Comparison of ENCODE assay signal across 8 mouse cellular contexts in the genomic region with DNA sequence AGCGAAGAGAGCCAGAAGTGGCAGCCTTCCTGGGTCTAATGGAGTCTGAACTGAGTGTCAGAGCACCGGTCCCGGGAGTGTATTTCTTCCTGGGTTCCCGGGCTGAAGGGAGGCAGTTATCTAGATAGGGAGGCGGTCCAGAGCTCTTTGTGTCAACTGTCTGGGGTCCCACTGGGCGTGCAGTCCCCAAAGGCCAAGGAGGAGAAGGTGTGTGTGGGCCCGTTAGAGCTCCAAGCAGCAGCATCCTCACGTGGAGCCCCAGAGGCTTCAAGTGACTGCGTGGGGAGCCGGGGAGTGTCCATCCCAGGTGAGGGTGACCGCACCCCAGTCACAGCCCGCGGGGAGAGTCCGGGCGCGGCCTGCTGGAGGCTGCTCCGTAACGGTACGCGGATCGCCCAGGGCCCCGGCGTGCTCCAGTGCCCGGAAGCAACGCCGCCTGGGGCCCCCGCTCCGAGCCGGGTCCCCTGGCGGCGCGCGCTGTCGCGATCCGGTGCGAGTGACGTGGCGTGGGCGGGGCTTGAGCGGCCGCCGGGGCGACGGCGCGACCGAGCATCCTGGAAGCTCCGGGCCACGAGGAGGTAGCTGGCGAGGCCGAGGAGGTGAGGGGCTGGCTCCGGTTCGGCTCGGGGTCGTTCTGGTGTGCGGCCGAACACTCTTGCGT. TPM values are rescaled to one million over a fixed set of nuclear protein-coding genes. Genes with fewer than 3 reads are reported as not detected.
DNase-seq lines count a peak whose midpoint lies in the region; ATAC-seq and TF ChIP-seq lines count a peak whose summit lies in the region.

Gene Slc7a6, plus strand, starts transcription at position 502 of the 661 bp plus-strand sequence.

- H3K4me2 ChIP-seq in forebrain, embryonic 11.5 days (ENCODE audit: low read depth, low read length, severe bottlenecking), result peak within 1 kb of the TSS; percentile 63
- peak within 1 kb of the TSS; percentile 85 for H3K4me2 ChIP-seq in heart, embryonic 15.5 days
- peak within 1 kb of the TSS; percentile 97 for H3K4me2 ChIP-seq in liver, embryonic 14.5 days (ENCODE audit: low read depth)
- peak within 1 kb of the TSS; percentile 92 for H3K4me2 ChIP-seq in neural tube, embryonic 11.5 days (ENCODE audit: low read depth)
- peak within 1 kb of the TSS; percentile 93 for H3K4me2 ChIP-seq in stomach, postnatal 0 days (replicated peaks; ENCODE audit: low read depth)

- under 1% methylated on average over 58 of the region's 59 CpGs for WGBS in forebrain, embryonic 11.5 days
- under 1% methylated on average over 59 of the region's 59 CpGs for WGBS in heart, embryonic 15.5 days
- WGBS in liver, embryonic 14.5 days (ENCODE audit: insufficient replicate concordance), result under 1% methylated on average over 59 of the region's 59 CpGs
- WGBS in neural tube, embryonic 11.5 days, result under 1% methylated on average over 50 of the region's 59 CpGs
- WGBS in stomach, postnatal 0 days, result under 1% methylated on average over 45 of the region's 59 CpGs

- no peak for TF ChIP-seq EP300 in liver, embryonic 14.5 days (IDR thresholded peaks at IDR 0.05; ENCODE audit: low read depth)
- no peak for TF ChIP-seq EP300 in stomach, postnatal 0 days (optimal IDR thresholded peaks at IDR 0.05)

- no peak; the same call in 1 of the 2 replicates for TF ChIP-seq CTCF in liver, embryonic 14.5 days (IDR thresholded peaks at IDR 0.05; ENCODE audit: low read depth)
- peak; percentile 17; the same call in 1 of the 2 replicates for TF ChIP-seq CTCF in stomach, postnatal 0 days (IDR thresholded peaks at IDR 0.05; ENCODE audit: low read depth)

- H3K9me3 ChIP-seq in forebrain, embryonic 11.5 days (ENCODE audit: control insufficient read depth, low read length), result no peaks in the 10 kb centered on the region
- H3K9me3 ChIP-seq in heart, embryonic 15.5 days (replicated peaks), result no peaks in the 10 kb centered on the region
- no peaks in the 10 kb centered on the region for H3K9me3 ChIP-seq in liver, embryonic 14.5 days (ENCODE audit: control insufficient read depth, low read length)
- no peaks in the 10 kb centered on the region for H3K9me3 ChIP-seq in neural tube, embryonic 11.5 days (ENCODE audit: control insufficient read depth, low read length)
- no peaks in the 10 kb centered on the region for H3K9me3 ChIP-seq in stomach, postnatal 0 days (ENCODE audit: control insufficient read depth, low read length)

- H3K4me3 ChIP-seq in forebrain, embryonic 11.5 days (ENCODE audit: low read depth, low read length), result peak within 1 kb of the TSS; percentile 83
- peak within 1 kb of the TSS; percentile 65 for H3K4me3 ChIP-seq in heart, embryonic 15.5 days
- peak within 1 kb of the TSS; percentile 64 to 78 for H3K4me3 ChIP-seq in liver, embryonic 14.5 days (ENCODE audit: insufficient read depth in 1 of 2, low read depth in 2 of 2, low read length in 2 of 2)
- peak within 1 kb of the TSS; percentile 83 for H3K4me3 ChIP-seq in neural tube, embryonic 11.5 days (ENCODE audit: low read depth, low read length)
- H3K4me3 ChIP-seq in stomach, postnatal 0 days (ENCODE audit: low read depth, low read length), result peak within 1 kb of the TSS; percentile 75

- H3K36me3 ChIP-seq in forebrain, embryonic 11.5 days (ENCODE audit: control insufficient read depth, insufficient read depth, low read length), result no peaks in the 10 kb centered on the region
- H3K36me3 ChIP-seq in heart, embryonic 15.5 days, result peaks cover 2% of the 10 kb centered on the region; the same call in 1 of the 2 replicates
- no peaks in the 10 kb centered on the region; the same call in 1 of the 2 replicates for H3K36me3 ChIP-seq in liver, embryonic 14.5 days (replicated peaks; ENCODE audit: control insufficient read depth, insufficient read depth, low read depth)
- peaks cover 3% of the 10 kb centered on the region; the same call in 1 of the 2 replicates for H3K36me3 ChIP-seq in neural tube, embryonic 11.5 days (ENCODE audit: control insufficient read depth, insufficient read depth, low read length)
- peaks cover 4% of the 10 kb centered on the region; the same call in 1 of the 2 replicates for H3K36me3 ChIP-seq in stomach, postnatal 0 days (ENCODE audit: control insufficient read depth, insufficient read depth, low read length)

- ATAC-seq in CD4-positive, CD25-positive, alpha-beta regulatory T cell, adult 4 months, result peak; percentile 88
- peak; percentile 91 for ATAC-seq in forebrain, embryonic 11.5 days (replicated peaks; ENCODE audit: low FRiP score)
- ATAC-seq in heart, embryonic 15.5 days (replicated peaks; ENCODE audit: insufficient number of reproducible peaks, insufficient read depth, low FRiP score, low read depth), result peak; percentile 90
- peak; percentile 88 for ATAC-seq in liver, embryonic 14.5 days (ENCODE audit: insufficient read depth)
- ATAC-seq in neural tube, embryonic 11.5 days (ENCODE audit: insufficient read depth, low FRiP score, low TSS enrichment), result peak; percentile 91
- ATAC-seq in stomach, postnatal 0 days (ENCODE audit: low FRiP score, low TSS enrichment), result peak; percentile 86

- no peaks in the 10 kb centered on the region; the same call in 1 of the 2 replicates for H3K4me1 ChIP-seq in forebrain, embryonic 11.5 days (replicated peaks; ENCODE audit: control insufficient read depth, insufficient read depth, low read length)
- H3K4me1 ChIP-seq in heart, embryonic 15.5 days (replicated peaks), result peaks cover 22% of the 10 kb centered on the region
- peaks cover 8% of the 10 kb centered on the region in 2 experiments for H3K4me1 ChIP-seq in liver, embryonic 14.5 days (replicated peaks; ENCODE audit: control insufficient read depth in 2 of 2, insufficient read depth in 2 of 2, low read length in 1 of 2)
- H3K4me1 ChIP-seq in neural tube, embryonic 11.5 days (ENCODE audit: control insufficient read depth, insufficient read depth, low read length), result peaks cover 2% of the 10 kb centered on the region; the same call in 1 of the 2 replicates
- H3K4me1 ChIP-seq in stomach, postnatal 0 days (replicated peaks; ENCODE audit: control insufficient read depth, insufficient read depth), result 0 out of 2 replicates have a peak, but pooled peaks cover 2% of the 10 kb centered on the region

- H3K27ac ChIP-seq in forebrain, embryonic 11.5 days (ENCODE audit: low read depth, low read length), result peak within 1 kb of the TSS; percentile 75
- peak within 1 kb of the TSS; percentile 72 for H3K27ac ChIP-seq in heart, embryonic 15.5 days
- no peak within 1 kb of the TSS for H3K27ac ChIP-seq in liver, embryonic 14.5 days
- H3K27ac ChIP-seq in neural tube, embryonic 11.5 days (ENCODE audit: low read depth, low read length), result peak within 1 kb of the TSS; percentile 86
- H3K27ac ChIP-seq in stomach, postnatal 0 days (replicated peaks), result peak within 1 kb of the TSS; percentile 77

- peak within 1 kb of the TSS; percentile 92 for H3K9ac ChIP-seq in forebrain, embryonic 11.5 days (ENCODE audit: low read length)
- peak within 1 kb of the TSS; percentile 68 for H3K9ac ChIP-seq in heart, embryonic 15.5 days
- H3K9ac ChIP-seq in liver, embryonic 14.5 days (replicated peaks), result peak within 1 kb of the TSS; percentile 74
- H3K9ac ChIP-seq in neural tube, embryonic 11.5 days (ENCODE audit: low read length), result peak within 1 kb of the TSS; percentile 94
- peak within 1 kb of the TSS; percentile 76 for H3K9ac ChIP-seq in stomach, postnatal 0 days (ENCODE audit: low read length)

- peak; percentile 73 for DNase-seq in c-Kit-positive CD71-negative TER-119-negative erythroid progenitor cells, embryonic 14.5 days (ENCODE audit: low read depth)
- DNase-seq in forebrain, embryonic 11.5 days (ENCODE audit: low spot score), result peak; percentile 92
- DNase-seq in kidney, postnatal 25 days, result peak; percentile 83 to 87
- peak; percentile 60 to 65 (median 62) for DNase-seq in liver, embryonic 14.5 days (ENCODE audit: low read depth in 3 of 3, low spot score in 3 of 3)
- DNase-seq in neural tube, embryonic 11.5 days (ENCODE audit: low spot score), result peak; percentile 89
- peak; percentile 87 for DNase-seq in stomach, postnatal 0 days (ENCODE audit: low spot score)

- no peaks in the 10 kb centered on the region for H3K27me3 ChIP-seq in forebrain, embryonic 11.5 days (ENCODE audit: control insufficient read depth, insufficient read depth, low read length)
- H3K27me3 ChIP-seq in heart, embryonic 15.5 days, result no peaks in the 10 kb centered on the region
- H3K27me3 ChIP-seq in liver, embryonic 14.5 days (ENCODE audit: control insufficient read depth, insufficient read depth, low read length), result no peaks in the 10 kb centered on the region
- no peaks in the 10 kb centered on the region for H3K27me3 ChIP-seq in neural tube, embryonic 11.5 days (ENCODE audit: control insufficient read depth, insufficient read depth, low read length)
- H3K27me3 ChIP-seq in stomach, postnatal 0 days (ENCODE audit: control insufficient read depth, insufficient read depth, low read length), result no peaks in the 10 kb centered on the region

RNA-seq across cellular contexts. Expression of gene Slc7a6, which starts in this region (rescaled TPM):
- 10 to 100 TPM; 28.6 to 43.7 TPM for polyA plus RNA-seq in CD4-positive, CD25-positive, alpha-beta regulatory T cell, adult 4 months (2017; shearing (Covaris generic))
- polyA plus RNA-seq in forebrain, embryonic 11.5 days (2014; fragmentation: Nextera tagmentation; extraction: Ambion mirVana), result 103 and 106 TPM in 2 replicates
- 29.6 and 33.3 TPM in 2 replicates for polyA plus RNA-seq in heart, embryonic 15.5 days (2015; fragmentation: Nextera tagmentation; extraction: Ambion mirVana)
- 3.8 TPM in 2 replicates for polyA plus RNA-seq in liver, embryonic 14.5 days (2012; rRNA removed)
- polyA plus RNA-seq in liver, embryonic 14.5 days (2014; fragmentation: Nextera tagmentation; extraction: Ambion mirVana), result 8.2 and 10.2 TPM in 2 replicates
- polyA plus RNA-seq in neural tube, embryonic 11.5 days (2014; fragmentation: Nextera tagmentation; extraction: Ambion mirVana), result 106 and 121 TPM in 2 replicates
- 24.3 and 25.8 TPM in 2 replicates for polyA plus RNA-seq in stomach, postnatal 0 days (2015; fragmentation: Nextera tagmentation; extraction: Ambion mirVana)
